ENCODE assay signal across 8 mouse cellular contexts in the genomic region with DNA sequence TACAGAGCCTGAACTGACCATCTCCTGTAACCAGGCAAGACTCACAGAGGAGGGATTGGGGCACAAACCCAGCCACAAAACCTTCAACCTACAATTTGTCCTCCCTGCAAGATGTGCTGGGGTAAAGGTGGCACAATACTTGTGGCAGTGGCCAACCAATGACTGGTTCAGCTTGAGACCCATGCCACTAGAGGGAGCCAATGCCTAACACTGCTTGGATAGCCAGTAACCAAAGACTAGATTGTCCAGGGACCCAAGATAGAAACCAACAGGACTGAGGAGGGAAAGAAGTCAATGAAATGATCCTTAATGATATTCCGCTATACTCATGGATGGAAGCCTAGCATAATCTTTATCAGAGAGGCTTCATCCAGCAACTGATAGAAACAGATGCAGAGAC. TPM values are rescaled to one million over a fixed set of nuclear protein-coding genes. Genes with fewer than 3 reads are reported as not detected.
DNase-seq lines count a peak whose midpoint lies in the region; ATAC-seq and TF ChIP-seq lines count a peak whose summit lies in the region.

No protein-coding gene starts in this region.

- H3K9me3 ChIP-seq in liver, embryonic 11.5 days (ENCODE audit: control insufficient read depth, low read length) = no peaks in the 10 kb centered on the region
- no peaks in the 10 kb centered on the region for H3K9me3 ChIP-seq in midbrain, embryonic 14.5 days (ENCODE audit: control insufficient read depth, low read length)

- H3K27me3 ChIP-seq in liver, adult 2 months (ENCODE audit: control insufficient read depth, insufficient read depth, low read length) = peaks cover 4% of the 10 kb centered on the region; the same call in 1 of the 2 replicates
- no peaks in the 10 kb centered on the region for H3K27me3 ChIP-seq in liver, embryonic 11.5 days (replicated peaks; ENCODE audit: control insufficient read depth, insufficient read depth, low read length)
- no peaks in the 10 kb centered on the region for H3K27me3 ChIP-seq in midbrain, embryonic 14.5 days (ENCODE audit: control insufficient read depth, insufficient read depth, low read length)

- intact Hi-C loops in left cerebral cortex, postnatal 14 days (cut with DNase I) = loop anchor here (1.0 to 5.0 kb wide), 2 partner anchors 70 to 157 kb away; a partner anchor contains a TSS

- peak; percentile 70 for DNase-seq in liver, adult 2 months (ENCODE audit: extremely low read depth, low read depth, low spot score)
- DNase-seq in liver, embryonic 11.5 days (ENCODE audit: low spot score) = no peak
- peak; percentile 75 to 80 for DNase-seq in cerebellum, adult 18-20 months
- DNase-seq in forelimb bud, embryonic 11.5 days (ENCODE audit: low read depth, low spot score) = peak; percentile 70
- DNase-seq in induced T-regulatory cell, adult 2 months (ENCODE audit: low read depth) = peak; percentile 89
- DNase-seq in left cerebral cortex, postnatal 14 days (ENCODE audit: low spot score in 2 of 2) = peak; percentile 66 to 72
- DNase-seq in midbrain, embryonic 14.5 days = peak; percentile 87
- DNase-seq in spleen, postnatal 10 days (ENCODE audit: low spot score in 2 of 2) = peak; percentile 30 to 75

- WGBS in liver, adult 2 months = 43% methylated on average over 1 of the region's 1 CpGs
- WGBS in liver, embryonic 11.5 days = 67% methylated on average over 1 of the region's 1 CpGs
- WGBS in midbrain, embryonic 14.5 days = 71% methylated on average over 1 of the region's 1 CpGs

- no peak overlapping the region for H3K27ac ChIP-seq in liver, adult 2 months (replicated peaks; ENCODE audit: insufficient read depth, low read depth, low read length)
- no peak overlapping the region for H3K27ac ChIP-seq in liver, embryonic 11.5 days (ENCODE audit: low read depth, low read length)
- no peak overlapping the region for H3K27ac ChIP-seq in midbrain, embryonic 14.5 days (replicated peaks; ENCODE audit: low read depth, low read length)

- no peak overlapping the region for H3K4me3 ChIP-seq in liver, adult 2 months (ENCODE audit: insufficient read depth, low read depth, low read length)
- no peak overlapping the region for H3K4me3 ChIP-seq in liver, embryonic 11.5 days (ENCODE audit: low read depth, low read length)
- no peak overlapping the region for H3K4me3 ChIP-seq in midbrain, embryonic 14.5 days (replicated peaks; ENCODE audit: low read depth, low read length)

- no peak overlapping the region for H3K4me2 ChIP-seq in liver, embryonic 11.5 days
- no peak overlapping the region for H3K4me2 ChIP-seq in midbrain, embryonic 14.5 days (ENCODE audit: low read length)

- peak; percentile 84 for TF ChIP-seq CTCF in liver, adult 2 months (IDR thresholded peaks at IDR 0.05; ENCODE audit: low read depth, low read length)

- no peaks in the 10 kb centered on the region for H3K36me3 ChIP-seq in liver, adult 2 months (ENCODE audit: control insufficient read depth, insufficient read depth, low read length)
- no peaks in the 10 kb centered on the region for H3K36me3 ChIP-seq in liver, embryonic 11.5 days (ENCODE audit: control insufficient read depth, insufficient read depth, low read length)
- no peaks in the 10 kb centered on the region for H3K36me3 ChIP-seq in midbrain, embryonic 14.5 days (ENCODE audit: control insufficient read depth, insufficient read depth, low read length)

- no peak; the same call in 1 of the 2 replicates for ATAC-seq in liver, embryonic 11.5 days (replicated peaks; ENCODE audit: low FRiP score)
- ATAC-seq in midbrain, embryonic 14.5 days (ENCODE audit: low FRiP score, low TSS enrichment) = peak; percentile 67; the same call in 1 of the 2 replicates

- no peaks in the 10 kb centered on the region for H3K79me2 ChIP-seq in liver, adult 2 months (ENCODE audit: control insufficient read depth, insufficient read depth, low read length)

- no peak for TF ChIP-seq POLR2A in liver, adult 2 months (IDR thresholded peaks at IDR 0.05; ENCODE audit: extremely low read depth, insufficient read depth, low read length)

- H3K9ac ChIP-seq in liver, adult 2 months (ENCODE audit: low read depth, low read length) = no peak overlapping the region
- no peak overlapping the region for H3K9ac ChIP-seq in liver, embryonic 11.5 days (ENCODE audit: low read depth, low read length)
- no peak overlapping the region for H3K9ac ChIP-seq in midbrain, embryonic 14.5 days (replicated peaks; ENCODE audit: low read length)

- H3K4me1 ChIP-seq in liver, adult 2 months (ENCODE audit: control insufficient read depth, insufficient read depth, low read length) = peaks cover 3% of the 10 kb centered on the region; the same call in 1 of the 2 replicates
- H3K4me1 ChIP-seq in liver, embryonic 11.5 days (replicated peaks; ENCODE audit: control insufficient read depth, insufficient read depth, low read length) = no peaks in the 10 kb centered on the region
- H3K4me1 ChIP-seq in midbrain, embryonic 14.5 days (ENCODE audit: control insufficient read depth, insufficient read depth, low read length) = no peaks in the 10 kb centered on the region

RNA-seq across cellular contexts. Expression of a gene that starts 3.3 kb away (rescaled TPM):
- total RNA-seq in liver, adult 2 months (2014; rRNA removed) = 2.1 and 2.7 TPM in 2 replicates
- 0.31 and 0.53 TPM in 2 replicates for polyA plus RNA-seq in liver, adult 2 months (2012; rRNA removed)
- polyA plus RNA-seq in liver, embryonic 11.5 days (2014; fragmentation: Nextera tagmentation; extraction: Ambion mirVana) = 0.05 TPM in 1 of 2 replicates, not detected in the other
- 1 to 10 TPM; 2.0 to 2.2 TPM for total RNA-seq in left cerebral cortex, postnatal 14 days (2021)
- 0.26 TPM in 1 of 2 replicates, not detected in the other for polyA plus RNA-seq in midbrain, embryonic 14.5 days (2014; fragmentation: Nextera tagmentation; extraction: Ambion mirVana)

RNA-seq across cellular contexts. Expression of a gene that starts 39.7 kb away (rescaled TPM):
- total RNA-seq in liver, adult 2 months (2014; rRNA removed) = 11.6 and 18.3 TPM in 2 replicates
- polyA plus RNA-seq in liver, adult 2 months (2012; rRNA removed) = 2.3 and 2.7 TPM in 2 replicates
- 3.4 TPM in 2 replicates for polyA plus RNA-seq in liver, embryonic 11.5 days (2014; fragmentation: Nextera tagmentation; extraction: Ambion mirVana)
- total RNA-seq in left cerebral cortex, postnatal 14 days (2021) = 1 to 10 TPM; 3.5 to 3.8 TPM
- polyA plus RNA-seq in midbrain, embryonic 14.5 days (2014; fragmentation: Nextera tagmentation; extraction: Ambion mirVana) = 0.78 and 2.9 TPM in 2 replicates
